Mouse (Mus musculus) embryo, embryonic 10.5 days (tissue): ENCODE measurements around the gene Zfp583.
"Not testable (repeated sequence)": the region's sequence is repeated elsewhere in the genome, so short reads cannot be mapped to it uniquely, and the experiment has no call there.

ENCODE experiments used
- DNase-seq: peaks from one replicate; pipeline ENCODE4 v3.0.0-alpha.2; 2015; ENCODE audit warnings: low spot score

Gene Zfp583

GRCm38 (mm10) chr7:6331233-6331956 lies at the start of gene Zfp583:
Gene Zfp583, minus strand, starts transcription at chr7:6331285.
- peak; percentile 92 for DNase-seq

- DNase-seq, result no peak
Observed at GRCm38 (mm10) chr7:6378441-6378840, 47.4 kb upstream of the Zfp583 start.

GRCm38 (mm10) chr7:6372993-6373392 lies 41.9 kb upstream of the Zfp583 start:
- DNase-seq, result no peak

- no peak for DNase-seq
Observed at GRCm38 (mm10) chr7:6369460-6369859, 38.4 kb upstream of the Zfp583 start.

- DNase-seq, result not testable (repeated sequence)
Observed at GRCm38 (mm10) chr7:6368146-6368545, 37.1 kb upstream of the Zfp583 start.

- DNase-seq, result no peak
Observed at GRCm38 (mm10) chr7:6367185-6367584, 36.1 kb upstream of the Zfp583 start.

GRCm38 (mm10) chr7:6364761-6365160 lies 33.7 kb upstream of the Zfp583 start:
- no peak for DNase-seq

- DNase-seq, result peak; percentile 94
Observed at GRCm38 (mm10) chr7:6363047-6363488, 32.0 kb upstream of the Zfp583 start, which contains the start of gene Zfp78. Gene Zfp78, plus strand, starts transcription at chr7:6363280.

GRCm38 (mm10) chr7:6362268-6363046 lies 31.4 kb upstream of the Zfp583 start:
- peak; percentile 99 for DNase-seq

- no peak for DNase-seq
Observed at GRCm38 (mm10) chr7:6361756-6362155, 30.7 kb upstream of the Zfp583 start.

- DNase-seq, result no peak
Observed at GRCm38 (mm10) chr7:6360477-6361060, 29.5 kb upstream of the Zfp583 start.

GRCm38 (mm10) chr7:6358937-6359590 lies 28.0 kb upstream of the Zfp583 start:
- peak; percentile 91 for DNase-seq

GRCm38 (mm10) chr7:6358121-6358520 lies 27.0 kb upstream of the Zfp583 start:
- DNase-seq, result no peak

GRCm38 (mm10) chr7:6344124-6344523 lies 13.0 kb upstream of the Zfp583 start:
- no peak for DNase-seq

- DNase-seq, result peak; percentile 90
Observed at GRCm38 (mm10) chr7:6343501-6344071, 12.5 kb upstream of the Zfp583 start, which contains the start of gene Gm3854. Gene Gm3854, plus strand, starts transcription at chr7:6343759.

GRCm38 (mm10) chr7:6339865-6340264 lies 8.8 kb upstream of the Zfp583 start:
- DNase-seq, result no peak

- DNase-seq, result peak; percentile 27
Observed at GRCm38 (mm10) chr7:6330458-6331232, 440 bp downstream of the Zfp583 start.

- not testable (repeated sequence) for DNase-seq
Observed at GRCm38 (mm10) chr7:6300796-6301195, 30.3 kb downstream of the Zfp583 start.

- not testable (repeated sequence) for DNase-seq
Observed at GRCm38 (mm10) chr7:6291121-6291520, 40.0 kb downstream of the Zfp583 start.

- DNase-seq, result peak; percentile 65
Observed at GRCm38 (mm10) chr7:6286921-6287531, 44.1 kb downstream of the Zfp583 start.
